Mouse (Mus musculus) hindbrain, embryonic 15.5 days (tissue): ENCODE measurements at regions not wholly inside any gene's neighbourhood (a gene's known extent, or its start where the extent isn't known, plus 50 kb on each side); places are given as distances from the start of the nearest gene placed in this dataset.

Experiments
- ATAC-seq: fragments of 200-750 bp; cut with Nextera tagmentation; 2 replicates; pipeline ENCODE4 v1.8.0; 2017; ENCODE audit warnings: low read depth, moderate number of reproducible peaks, moderate TSS enrichment; ENCODE audit not compliant: low FRiP score
- H3K27ac ChIP-seq: fragments of 300-500 bp; sonication (generic); replicated peaks from 2 replicates; pipeline ENCODE4 v1.5.1; 2015; ENCODE audit warnings: mild to moderate bottlenecking, inconsistent platforms
- H3K27me3 ChIP-seq: fragments of 300-500 bp; sonication (generic); 2 replicates; pipeline ENCODE4 v1.6.1; 2015; ENCODE audit warnings: control low read depth, inconsistent platforms
- H3K36me3 ChIP-seq: fragments of 300-500 bp; sonication (generic); 2 replicates; pipeline ENCODE4 v1.6.1; 2015; ENCODE audit warnings: control low read depth, inconsistent platforms
- H3K4me1 ChIP-seq: fragments of 300-500 bp; sonication (generic); replicated peaks from 2 replicates; pipeline ENCODE4 v1.6.1; 2015; ENCODE audit warnings: control low read depth, inconsistent platforms
- H3K4me2 ChIP-seq: fragments of 300-500 bp; sonication (generic); 2 replicates; pipeline ENCODE4 v1.6.1; 2015; ENCODE audit warnings: moderate library complexity, mild to moderate bottlenecking, inconsistent platforms
- H3K4me3 ChIP-seq: fragments of 300-500 bp; sonication (generic); 2 replicates; pipeline ENCODE4 v1.5.1; 2015; ENCODE audit warnings: mild to moderate bottlenecking, inconsistent platforms
- H3K9ac ChIP-seq: fragments of 300-500 bp; sonication (generic); 2 replicates; pipeline ENCODE4 v1.6.1; 2015; ENCODE audit warnings: inconsistent platforms
- H3K9me3 ChIP-seq: fragments of 300-500 bp; sonication (generic); 2 replicates; pipeline ENCODE4 v1.6.1; 2016; ENCODE audit warnings: control low read depth, inconsistent platforms
- WGBS: fragments of 180-500 bp; shearing (Covaris S2); methylation state at CpG from one replicate; pipeline ENCODE4 v1.1.7; 2015; 5-methylcytosine and 5-hydroxymethylcytosine counted together

DNA sequence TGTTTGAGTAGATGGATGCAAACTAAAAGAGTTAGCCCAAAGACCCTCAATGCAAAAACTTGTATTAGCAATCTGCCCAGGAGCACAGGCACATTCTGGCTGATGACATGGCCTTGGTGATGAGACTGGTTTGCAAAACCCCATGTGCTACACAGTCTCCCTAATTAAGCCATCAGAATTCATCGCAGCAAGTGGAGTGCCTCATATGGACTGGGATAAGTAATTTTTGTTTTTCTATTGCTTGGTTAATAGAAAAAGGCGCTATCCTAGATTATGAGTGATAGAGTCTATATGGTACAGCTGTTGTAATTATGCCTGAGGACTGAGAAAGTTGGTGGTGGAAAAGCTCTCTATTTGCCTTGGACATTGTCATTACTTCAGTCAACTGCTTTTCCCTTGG is 155.2 kb upstream of the Robo1 start:
- no peaks in the 10 kb centered on the region for H3K4me1 ChIP-seq
- no peak for ATAC-seq
- 48% methylated on average over 2 of the region's 2 CpGs for WGBS
- no peak overlapping the region for H3K4me3 ChIP-seq
- no peaks in the 10 kb centered on the region for H3K27me3 ChIP-seq
- no peak overlapping the region for H3K27ac ChIP-seq
- no peaks in the 10 kb centered on the region for H3K9me3 ChIP-seq
- no peak overlapping the region for H3K9ac ChIP-seq
- no peaks in the 10 kb centered on the region for H3K36me3 ChIP-seq
- no peak overlapping the region for H3K4me2 ChIP-seq

DNA sequence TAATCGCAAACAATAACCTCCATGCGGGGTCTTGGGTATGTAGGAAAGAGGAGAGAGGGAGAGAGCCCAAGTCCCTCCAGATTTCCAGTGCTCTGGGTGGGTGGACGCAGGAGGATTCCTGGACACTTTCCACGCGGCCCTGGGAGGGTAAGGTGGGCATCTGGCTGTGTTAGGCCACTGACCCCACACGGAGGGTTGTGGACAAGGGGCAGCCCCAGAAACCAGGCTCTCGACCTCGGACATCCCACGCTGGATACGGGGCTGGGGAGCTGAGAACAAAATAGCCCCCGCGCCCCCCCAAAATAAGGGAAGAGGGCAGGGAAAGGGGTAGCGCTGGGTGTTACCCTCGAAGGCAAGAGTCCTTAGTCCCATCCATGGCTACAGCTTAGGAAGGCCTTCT is 150.2 kb upstream of the Robo1 start:
- H3K4me3 ChIP-seq = no peak overlapping the region
- no peaks in the 10 kb centered on the region for H3K36me3 ChIP-seq
- no peaks in the 10 kb centered on the region for H3K4me1 ChIP-seq
- no peak overlapping the region for H3K4me2 ChIP-seq
- H3K27ac ChIP-seq = no peak overlapping the region
- no peaks in the 10 kb centered on the region for H3K27me3 ChIP-seq
- 0 out of 2 replicates have a peak, but pooled peaks have one; percentile 61 for ATAC-seq
- H3K9me3 ChIP-seq = no peaks in the 10 kb centered on the region
- 92% methylated on average over 14 of the region's 14 CpGs for WGBS
- no peak overlapping the region for H3K9ac ChIP-seq

DNA sequence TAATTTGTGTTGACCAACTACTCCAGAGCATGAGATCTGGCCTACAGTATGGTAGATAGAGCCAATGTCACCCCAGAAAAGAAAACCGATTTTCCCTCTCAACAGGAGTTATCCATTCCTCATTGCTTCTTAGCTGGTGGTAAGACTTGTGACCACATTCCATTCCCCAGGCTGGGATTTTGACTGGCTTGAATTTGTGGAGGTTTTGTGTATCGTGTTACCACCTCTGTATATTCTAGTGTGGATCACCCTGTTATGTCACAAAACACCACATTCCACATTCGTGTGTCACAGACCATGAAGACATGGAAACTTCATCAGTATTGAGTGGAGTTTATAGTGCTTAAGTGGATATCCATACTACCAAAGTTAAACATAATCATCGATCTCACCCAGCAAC is 148.7 kb upstream of the Robo1 start:
- no peak overlapping the region for H3K4me3 ChIP-seq
- H3K9ac ChIP-seq = no peak overlapping the region
- H3K4me2 ChIP-seq = no peak overlapping the region
- no peak overlapping the region for H3K27ac ChIP-seq
- no peaks in the 10 kb centered on the region for H3K4me1 ChIP-seq
- no peaks in the 10 kb centered on the region for H3K9me3 ChIP-seq
- H3K36me3 ChIP-seq = no peaks in the 10 kb centered on the region
- 87% methylated on average over 4 of the region's 4 CpGs for WGBS
- no peak for ATAC-seq
- no peaks in the 10 kb centered on the region for H3K27me3 ChIP-seq

DNA sequence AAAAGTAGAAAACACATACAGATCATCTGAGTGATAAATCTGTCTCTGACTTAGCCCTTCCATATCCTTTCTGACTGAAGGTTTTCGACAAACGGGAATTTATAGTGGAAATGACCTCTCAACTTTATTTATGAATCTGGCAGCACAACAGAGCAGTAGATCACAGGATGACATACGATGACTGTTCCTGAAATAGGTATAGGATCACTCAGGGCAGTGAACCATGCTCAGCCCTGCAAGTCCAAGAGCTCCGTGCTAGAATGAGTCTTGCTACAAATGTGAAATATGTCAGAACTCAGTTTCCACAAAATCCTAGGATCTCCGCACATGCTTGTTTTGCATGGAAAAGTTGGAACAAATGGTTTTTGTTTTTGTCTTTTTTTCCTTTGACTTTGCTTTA is 132.4 kb upstream of the Robo1 start:
- H3K9ac ChIP-seq = no peak overlapping the region
- no peaks in the 10 kb centered on the region for H3K9me3 ChIP-seq
- H3K4me3 ChIP-seq = no peak overlapping the region
- no peaks in the 10 kb centered on the region for H3K4me1 ChIP-seq
- H3K36me3 ChIP-seq = no peaks in the 10 kb centered on the region
- no peak overlapping the region for H3K27ac ChIP-seq
- ATAC-seq = no peak
- H3K27me3 ChIP-seq = no peaks in the 10 kb centered on the region
- 83% methylated on average over 5 of the region's 5 CpGs for WGBS
- no peak overlapping the region for H3K4me2 ChIP-seq

DNA sequence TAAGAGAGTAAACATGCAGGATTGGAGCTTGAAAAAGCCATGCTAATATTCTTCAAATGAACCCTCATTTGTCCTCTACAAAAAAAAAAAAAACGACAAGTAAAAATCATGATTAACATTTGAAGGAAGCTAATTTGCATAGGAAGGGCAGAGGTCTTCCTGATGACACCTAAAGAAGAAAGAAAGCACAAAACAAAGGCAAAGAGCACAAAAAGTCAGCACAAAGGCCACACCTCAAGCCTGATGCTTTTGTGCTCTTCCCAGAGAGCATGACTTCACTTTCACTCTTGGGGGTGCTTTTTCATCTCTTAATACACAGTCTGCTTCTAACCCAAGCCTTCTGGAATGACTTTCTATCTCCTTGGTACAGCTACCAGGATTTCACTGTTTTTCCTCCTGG is 113.8 kb upstream of the Robo1 start:
- Histone ChIP-seq H3K4me3 (no peak overlapping the region), H3K27me3 (no peaks in the 10 kb centered on the region), H3K9me3 (no peaks in the 10 kb centered on the region), H3K9ac (no peak overlapping the region), H3K36me3 (no peaks in the 10 kb centered on the region), H3K27ac (no peak overlapping the region), H3K4me1 (no peaks in the 10 kb centered on the region), H3K4me2 (no peak overlapping the region)
- WGBS = 0% methylated on average over 1 of the region's 1 CpGs
- ATAC-seq = no peak

DNA sequence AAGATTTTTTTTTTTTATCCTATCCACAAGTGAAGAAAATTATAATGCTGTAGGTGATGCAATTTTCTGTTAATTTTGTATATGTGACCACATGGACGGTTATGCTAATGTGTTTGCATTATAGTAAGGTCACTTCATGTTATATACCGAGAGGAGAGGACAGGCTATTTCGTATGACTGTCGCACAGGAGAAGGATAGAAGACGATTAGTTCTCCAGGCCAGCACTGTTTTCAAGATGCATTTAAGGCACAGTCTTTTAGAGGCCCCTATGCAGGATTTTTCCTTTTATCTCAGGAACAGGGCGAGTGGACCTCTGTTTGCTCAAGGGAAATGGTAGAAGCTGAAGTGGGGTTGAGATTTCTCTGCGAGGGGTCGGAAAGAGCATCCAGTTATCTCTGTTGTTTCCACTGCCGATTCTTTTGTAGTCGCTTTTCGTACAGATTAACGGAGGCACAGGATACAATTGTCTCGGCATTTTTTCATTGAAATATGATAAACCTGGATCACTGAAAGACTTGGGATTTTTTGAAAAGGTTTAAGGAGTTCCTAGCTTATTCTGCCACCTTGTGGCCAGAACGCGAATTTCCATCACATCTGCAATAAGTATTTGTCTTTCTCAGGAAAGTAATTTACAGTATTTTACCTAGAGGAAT is 92.6 kb upstream of the Robo1 start:
- H3K27ac ChIP-seq = peak overlapping the region; percentile 75
- peak; percentile 11; the same call in 1 of the 2 replicates for ATAC-seq
- peaks cover 4% of the 10 kb centered on the region; the same call in 1 of the 2 replicates for H3K4me1 ChIP-seq
- no peaks in the 10 kb centered on the region for H3K9me3 ChIP-seq
- H3K27me3 ChIP-seq = no peaks in the 10 kb centered on the region
- H3K9ac ChIP-seq = peak overlapping the region; percentile 36; the same call in 1 of the 2 replicates
- H3K4me2 ChIP-seq = peak overlapping the region; percentile 52
- H3K4me3 ChIP-seq = peak overlapping the region; percentile 26
- no peaks in the 10 kb centered on the region for H3K36me3 ChIP-seq
- 34% methylated on average over 15 of the region's 15 CpGs for WGBS

DNA sequence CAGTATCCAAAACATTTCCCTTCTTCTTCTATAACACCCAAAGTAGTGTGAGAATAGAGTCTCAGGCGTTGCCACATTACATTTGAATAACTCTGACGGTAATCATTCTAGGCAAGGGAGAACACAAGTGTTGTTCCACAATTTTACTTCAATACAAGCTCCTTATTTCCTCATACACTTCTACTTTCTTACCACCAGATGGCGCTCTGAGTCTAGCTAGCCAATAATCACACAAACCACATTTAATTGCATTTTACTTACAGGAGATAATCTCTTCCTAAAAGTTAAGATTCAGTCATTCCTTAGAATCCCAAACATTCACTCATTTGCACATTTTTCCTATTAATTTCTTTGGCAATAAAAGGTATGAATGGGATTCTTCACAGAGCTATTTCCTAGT is 90.1 kb upstream of the Robo1 start:
- Histone ChIP-seq H3K4me3 (no peak overlapping the region), H3K4me1 (peaks cover 9% of the 10 kb centered on the region), H3K27me3 (no peaks in the 10 kb centered on the region), H3K27ac (no peak overlapping the region), H3K36me3 (no peaks in the 10 kb centered on the region), H3K4me2 (no peak overlapping the region), H3K9me3 (no peaks in the 10 kb centered on the region), H3K9ac (no peak overlapping the region)
- no peak for ATAC-seq
- 2% methylated on average over 3 of the region's 3 CpGs for WGBS

DNA sequence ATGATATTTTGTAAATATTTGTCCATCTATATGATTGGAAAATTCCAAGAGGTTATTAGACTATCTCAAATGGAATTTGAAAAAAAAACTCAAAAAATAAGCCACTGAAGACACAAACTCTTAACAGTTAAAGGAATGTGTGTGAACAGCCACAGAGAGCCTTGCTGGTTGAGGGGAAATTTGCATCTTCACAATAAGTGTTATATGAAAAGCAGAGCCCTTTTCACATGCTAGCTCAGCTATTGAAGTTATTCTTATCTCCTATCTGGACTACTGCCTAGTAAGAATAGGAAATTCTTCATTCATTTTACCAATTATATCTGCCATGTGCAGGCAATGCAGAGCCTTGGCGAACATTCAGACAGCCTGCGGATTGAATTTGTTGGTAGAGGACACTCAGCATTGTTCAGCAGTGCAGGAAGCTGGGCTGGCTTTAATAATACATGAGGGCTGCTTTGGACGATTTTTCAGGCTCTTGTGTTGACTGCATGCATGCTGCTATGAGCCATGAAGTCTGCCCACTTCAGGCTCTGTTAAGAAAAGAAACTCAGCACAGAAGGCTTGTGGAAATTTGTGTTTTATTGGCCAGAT is 86.1 kb upstream of the Robo1 start:
- 8% methylated on average over 3 of the region's 3 CpGs for WGBS
- peaks cover 5% of the 10 kb centered on the region for H3K4me1 ChIP-seq
- H3K36me3 ChIP-seq = no peaks in the 10 kb centered on the region
- peak overlapping the region; percentile 67 for H3K27ac ChIP-seq
- H3K4me3 ChIP-seq = no peak overlapping the region
- H3K27me3 ChIP-seq = no peaks in the 10 kb centered on the region
- ATAC-seq = peak; percentile 84
- H3K9ac ChIP-seq = no peak overlapping the region
- no peaks in the 10 kb centered on the region for H3K9me3 ChIP-seq
- no peak overlapping the region for H3K4me2 ChIP-seq

DNA sequence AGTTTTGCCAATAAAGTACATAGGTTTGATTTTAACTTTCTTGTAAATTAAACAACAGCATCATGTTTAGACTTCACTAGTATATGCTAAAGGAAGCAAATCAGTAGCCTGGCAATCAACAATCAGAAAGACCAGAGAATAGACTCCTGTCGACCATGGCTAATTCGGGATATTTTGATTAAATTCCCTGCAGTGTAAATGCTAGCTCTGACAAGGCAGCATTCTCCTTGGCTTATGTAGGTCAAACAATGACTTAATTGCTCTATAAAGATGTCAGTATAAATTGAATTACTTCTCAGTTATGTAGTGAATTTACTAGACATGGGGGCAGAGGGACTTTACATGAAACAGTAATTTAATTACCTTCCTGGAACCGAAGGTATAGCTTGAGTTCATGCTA is 84.2 kb upstream of the Robo1 start:
- H3K27me3 ChIP-seq = no peaks in the 10 kb centered on the region
- H3K9ac ChIP-seq = no peak overlapping the region
- H3K4me1 ChIP-seq = peaks cover 5% of the 10 kb centered on the region
- H3K36me3 ChIP-seq = no peaks in the 10 kb centered on the region
- H3K4me2 ChIP-seq = no peak overlapping the region
- no peak for ATAC-seq
- no peak overlapping the region for H3K27ac ChIP-seq
- H3K4me3 ChIP-seq = no peak overlapping the region
- 29% methylated on average over 3 of the region's 3 CpGs for WGBS
- H3K9me3 ChIP-seq = no peaks in the 10 kb centered on the region

DNA sequence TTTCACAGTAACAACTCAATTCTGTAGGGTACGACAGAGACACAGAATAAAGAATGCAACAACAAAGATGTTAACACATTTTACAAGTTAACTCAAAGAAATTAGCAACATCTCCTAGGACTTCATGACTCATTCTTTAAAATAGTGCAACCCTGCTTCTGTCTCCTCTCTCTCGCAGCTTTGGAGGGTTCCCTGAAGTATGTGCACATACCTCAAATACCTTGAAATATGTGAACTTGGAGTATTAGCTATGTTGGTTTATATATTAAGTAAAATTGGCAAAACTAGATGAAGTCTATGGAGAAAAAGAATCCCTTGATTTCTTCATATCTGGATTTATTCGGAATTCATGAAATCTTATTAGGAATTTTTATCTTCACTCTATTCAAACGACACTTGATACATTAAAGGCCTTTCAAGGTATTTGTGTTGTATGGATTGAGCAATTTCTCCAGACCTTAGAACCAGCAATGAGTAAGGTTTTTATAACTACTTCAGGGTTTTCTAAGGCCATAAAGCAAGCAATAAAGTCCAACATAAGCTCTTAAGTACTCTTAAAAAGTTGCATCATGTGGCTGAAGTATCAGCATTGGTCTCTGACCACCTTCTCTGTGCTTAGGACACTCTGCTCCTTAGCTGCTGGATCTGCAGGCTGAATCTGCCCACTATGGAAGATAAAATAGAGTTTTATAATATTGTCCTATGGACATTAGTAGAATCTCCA is 82.8 kb upstream of the Robo1 start:
- Histone ChIP-seq H3K36me3 (no peaks in the 10 kb centered on the region), H3K9ac (no peak overlapping the region), H3K4me2 (no peak overlapping the region), H3K4me3 (no peak overlapping the region), H3K9me3 (no peaks in the 10 kb centered on the region), H3K27me3 (no peaks in the 10 kb centered on the region), H3K27ac (no peak overlapping the region), H3K4me1 (peaks cover 5% of the 10 kb centered on the region)
- ATAC-seq = no peak
- WGBS = 93% methylated on average over 4 of the region's 4 CpGs

DNA sequence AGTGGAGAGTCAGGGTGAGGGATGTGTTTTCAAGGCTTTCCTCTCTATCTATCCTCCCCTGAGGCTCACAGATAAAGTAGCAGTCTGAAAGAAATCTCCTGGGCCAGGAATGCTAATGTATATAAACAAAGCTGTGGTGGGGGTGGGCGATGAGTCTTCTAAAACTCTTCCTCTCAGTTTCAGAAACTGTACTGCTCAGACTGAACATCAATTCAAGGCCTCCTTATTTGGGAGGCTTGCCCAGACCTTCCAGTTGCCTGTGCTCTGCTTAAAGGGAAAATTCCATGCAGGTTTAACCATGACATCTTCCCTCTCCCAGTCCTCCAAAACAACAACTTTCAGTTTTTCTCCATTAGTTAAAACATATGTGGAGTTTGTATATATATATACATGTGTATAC is 73.7 kb upstream of the Robo1 start:
- WGBS = 24% methylated on average over 1 of the region's 1 CpGs
- H3K4me3 ChIP-seq = no peak overlapping the region
- H3K9me3 ChIP-seq = no peaks in the 10 kb centered on the region
- no peaks in the 10 kb centered on the region for H3K27me3 ChIP-seq
- no peak overlapping the region for H3K4me2 ChIP-seq
- ATAC-seq = no peak
- H3K36me3 ChIP-seq = no peaks in the 10 kb centered on the region
- H3K27ac ChIP-seq = no peak overlapping the region
- H3K9ac ChIP-seq = no peak overlapping the region
- H3K4me1 ChIP-seq = no peaks in the 10 kb centered on the region

DNA sequence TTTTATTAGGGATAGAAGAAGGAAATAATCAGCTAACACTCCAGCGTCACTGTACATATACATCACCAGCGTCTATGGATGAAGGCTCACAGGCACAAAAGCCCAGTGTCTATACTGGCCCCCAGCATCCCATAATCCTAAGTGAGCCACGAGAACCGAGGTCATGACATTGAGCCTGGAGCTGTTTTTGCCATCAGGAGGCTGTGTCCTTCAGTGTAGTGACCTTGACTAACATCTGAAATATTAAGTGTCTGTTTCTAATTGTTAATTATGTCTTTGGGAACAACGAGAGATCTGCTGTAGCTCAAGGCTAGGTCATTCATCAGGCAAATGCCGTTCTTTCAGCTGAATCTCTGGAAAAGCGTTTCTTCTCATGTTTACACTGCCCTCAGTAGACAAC is 68.5 kb upstream of the Robo1 start:
- Histone ChIP-seq H3K9me3 (no peaks in the 10 kb centered on the region), H3K27me3 (no peaks in the 10 kb centered on the region), H3K4me1 (no peaks in the 10 kb centered on the region), H3K4me3 (no peak overlapping the region), H3K4me2 (no peak overlapping the region), H3K9ac (no peak overlapping the region), H3K36me3 (no peaks in the 10 kb centered on the region), H3K27ac (no peak overlapping the region)
- WGBS = 62% methylated on average over 7 of the region's 7 CpGs
- no peak for ATAC-seq
